In the genomic region with DNA sequence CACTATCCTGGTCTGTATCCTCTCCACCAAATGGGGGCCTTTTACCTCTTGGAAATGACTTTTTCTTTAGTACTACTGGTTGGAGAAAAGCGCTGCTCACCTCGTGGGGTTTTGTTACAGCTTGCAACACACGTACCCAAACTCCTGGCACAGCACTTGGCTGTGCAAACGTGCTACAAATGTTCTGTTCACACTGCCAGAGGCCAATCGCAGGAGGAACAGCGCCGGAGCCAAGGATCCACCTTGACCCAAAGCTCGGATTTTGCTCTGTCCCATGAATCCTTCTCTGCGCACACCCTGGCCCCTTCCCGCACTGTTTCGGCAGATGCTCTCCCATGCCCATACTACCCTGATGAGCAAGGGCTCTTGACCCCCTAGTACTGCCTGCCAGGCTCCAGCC, we compare ENCODE assay signal across 11 mouse cellular contexts. TPM values are rescaled to one million over a fixed set of nuclear protein-coding genes. Genes with fewer than 3 reads are reported as not detected.
DNase-seq lines count a peak whose midpoint lies in the region; ATAC-seq lines count a peak whose summit lies in the region.
"Had no signal": no experiment of that assay in that cellular context is flagged by ENCODE, and none has a peak within 500 bp of the region (broad histone marks: within the 10 kb centered on the region; RNA-seq: fewer than 3 reads in every experiment).

No protein-coding gene starts in this region.

- peak overlapping the region; percentile 38; the same call in 1 of the 2 replicates for H3K9ac ChIP-seq in heart, embryonic 12.5 days
- no peak overlapping the region for H3K9ac ChIP-seq in midbrain, embryonic 11.5 days (ENCODE audit: low read length)
- H3K9ac ChIP-seq in limb, embryonic 11.5 days (ENCODE audit: low read length) = no peak overlapping the region
- no peak overlapping the region for H3K9ac ChIP-seq in stomach, embryonic 15.5 days

- peaks cover 27% of the 10 kb centered on the region for H3K4me1 ChIP-seq in heart, embryonic 12.5 days (replicated peaks)
- no peaks in the 10 kb centered on the region for H3K4me1 ChIP-seq in midbrain, embryonic 11.5 days (ENCODE audit: control insufficient read depth, insufficient read depth, low read length)
- H3K4me1 ChIP-seq in midbrain, embryonic 10.5 days = peaks cover 11% of the 10 kb centered on the region
- 0 out of 2 replicates have a peak, but pooled peaks cover 6% of the 10 kb centered on the region for H3K4me1 ChIP-seq in limb, embryonic 11.5 days (ENCODE audit: control insufficient read depth, insufficient read depth, low read length)
- 0 out of 2 replicates have a peak, but pooled peaks cover 4% of the 10 kb centered on the region for H3K4me1 ChIP-seq in stomach, embryonic 15.5 days

- 40% methylated on average over 11 of the region's 11 CpGs for whole genome bisulfite sequencing in heart, embryonic 12.5 days
- 49% methylated on average over 11 of the region's 11 CpGs for WGBS in midbrain, embryonic 11.5 days
- WGBS in midbrain, embryonic 10.5 days = 50% methylated on average over 11 of the region's 11 CpGs
- 45% methylated on average over 11 of the region's 11 CpGs for WGBS in limb, embryonic 11.5 days
- WGBS in stomach, embryonic 15.5 days = 39% methylated on average over 11 of the region's 11 CpGs

- peaks cover 17% of the 10 kb centered on the region for H3K36me3 ChIP-seq in heart, embryonic 12.5 days
- no peaks in the 10 kb centered on the region for H3K36me3 ChIP-seq in midbrain, embryonic 11.5 days (ENCODE audit: control insufficient read depth, insufficient read depth, low read length)
- peaks cover 28% of the 10 kb centered on the region for H3K36me3 ChIP-seq in midbrain, embryonic 10.5 days
- peaks cover 2% of the 10 kb centered on the region; the same call in 1 of the 2 replicates for H3K36me3 ChIP-seq in limb, embryonic 11.5 days (ENCODE audit: control insufficient read depth, insufficient read depth, low read length)
- H3K36me3 ChIP-seq in stomach, embryonic 15.5 days = no peaks in the 10 kb centered on the region; the same call in 1 of the 2 replicates

- peaks cover 27% of the 10 kb centered on the region for H3K27me3 ChIP-seq in heart, embryonic 12.5 days (replicated peaks)
- peaks cover 3% of the 10 kb centered on the region for H3K27me3 ChIP-seq in midbrain, embryonic 11.5 days (ENCODE audit: control insufficient read depth, insufficient read depth, low read length)
- peaks cover 28% of the 10 kb centered on the region for H3K27me3 ChIP-seq in midbrain, embryonic 10.5 days (ENCODE audit: low read depth, poor library complexity, severe bottlenecking)
- peaks cover 12% of the 10 kb centered on the region for H3K27me3 ChIP-seq in limb, embryonic 11.5 days (ENCODE audit: control insufficient read depth, insufficient read depth, low read length)
- H3K27me3 ChIP-seq in stomach, embryonic 15.5 days (replicated peaks) = no peaks in the 10 kb centered on the region
- H3K27me3 ChIP-seq: CH12.LX had no signal

- H3K27ac ChIP-seq in heart, embryonic 12.5 days (ENCODE audit: poor library complexity, severe bottlenecking) = no peak overlapping the region
- H3K27ac ChIP-seq in midbrain, embryonic 11.5 days (ENCODE audit: low read depth, low read length) = no peak overlapping the region
- no peak overlapping the region for H3K27ac ChIP-seq in midbrain, embryonic 10.5 days (replicated peaks)
- no peak overlapping the region for H3K27ac ChIP-seq in limb, embryonic 11.5 days (replicated peaks; ENCODE audit: low read depth, low read length)
- no peak overlapping the region for H3K27ac ChIP-seq in stomach, embryonic 15.5 days

- no peak for DNase-seq in heart, adult 9 months (ENCODE audit: low spot score in 2 of 2)
- DNase-seq in midbrain, embryonic 11.5 days (ENCODE audit: low spot score, missing footprints) = peak; percentile 80
- no peak for DNase-seq in midbrain, embryonic 10.5 days (ENCODE audit: low spot score)
- DNase-seq in limb, embryonic 11.5 days (ENCODE audit: low spot score) = no peak
- DNase-seq in urinary bladder, postnatal 14 days (ENCODE audit: low spot score) = no peak
- DNase-seq: layer of hippocampus, postnatal 36 days had no signal

- ATAC-seq in heart, embryonic 12.5 days (ENCODE audit: insufficient number of reproducible peaks, low FRiP score) = no peak
- no peak for ATAC-seq in midbrain, embryonic 11.5 days (ENCODE audit: low FRiP score)
- no peak for ATAC-seq in limb, embryonic 11.5 days (ENCODE audit: insufficient number of reproducible peaks, low FRiP score, low TSS enrichment, low read depth)
- 0 out of 2 replicates have a peak, but pooled peaks have one; percentile 2 for ATAC-seq in stomach, embryonic 15.5 days (ENCODE audit: insufficient read depth, low FRiP score, low read depth)
- no peak for ATAC-seq in megakaryocyte-erythroid progenitor cell, adult 5-6 weeks (replicated peaks; ENCODE audit: low FRiP score, low TSS enrichment, poor library complexity, severe bottlenecking)

- H3K4me3 ChIP-seq in heart, embryonic 12.5 days = peak overlapping the region; percentile 9; the same call in 1 of the 2 replicates
- H3K4me3 ChIP-seq in midbrain, embryonic 11.5 days (ENCODE audit: low read depth, low read length) = no peak overlapping the region
- H3K4me3 ChIP-seq in midbrain, embryonic 10.5 days = no peak overlapping the region
- no peak overlapping the region for H3K4me3 ChIP-seq in limb, embryonic 11.5 days (ENCODE audit: low read depth, low read length)
- H3K4me3 ChIP-seq in stomach, embryonic 15.5 days (replicated peaks) = peak overlapping the region; percentile 33

- H3K4me2 ChIP-seq in heart, embryonic 12.5 days = peak overlapping the region; percentile 39
- no peak overlapping the region for H3K4me2 ChIP-seq in midbrain, embryonic 11.5 days
- H3K4me2 ChIP-seq in limb, embryonic 11.5 days (ENCODE audit: low read depth, severe bottlenecking) = peak overlapping the region; percentile 31; the same call in 1 of the 2 replicates
- peak overlapping the region; percentile 57 for H3K4me2 ChIP-seq in stomach, embryonic 15.5 days

- no peaks in the 10 kb centered on the region for H3K9me3 ChIP-seq in heart, embryonic 12.5 days (replicated peaks)
- no peaks in the 10 kb centered on the region for H3K9me3 ChIP-seq in midbrain, embryonic 11.5 days (ENCODE audit: control insufficient read depth, low read length)
- no peaks in the 10 kb centered on the region for H3K9me3 ChIP-seq in midbrain, embryonic 10.5 days (replicated peaks)
- H3K9me3 ChIP-seq in limb, embryonic 11.5 days (ENCODE audit: control insufficient read depth, low read length) = no peaks in the 10 kb centered on the region
- no peaks in the 10 kb centered on the region for H3K9me3 ChIP-seq in stomach, embryonic 15.5 days

RNA-seq across cellular contexts. Expression of gene Gnmt, which starts 0.5 kb away (rescaled TPM):
- 0.38 and 0.90 TPM in 2 replicates for polyA plus RNA-seq in heart, embryonic 12.5 days (2016; fragmentation: Nextera tagmentation; extraction: Ambion mirVana)
- 0.37 and 0.82 TPM in 2 replicates for polyA plus RNA-seq in midbrain, embryonic 11.5 days (2014; fragmentation: Nextera tagmentation; extraction: Ambion mirVana)
- 0.35 and 0.62 TPM in 2 replicates for polyA plus RNA-seq in midbrain, embryonic 10.5 days (2016; fragmentation: Nextera tagmentation; extraction: Ambion mirVana)
- polyA plus RNA-seq in limb, embryonic 11.5 days (2014; fragmentation: Nextera tagmentation; extraction: Ambion mirVana) = 0.35 TPM in 1 of 2 replicates, not detected in the other
- 12.5 and 15.0 TPM in 2 replicates for polyA plus RNA-seq in stomach, embryonic 15.5 days (2015; fragmentation: Nextera tagmentation; extraction: Ambion mirVana)
- total RNA-seq in megakaryocyte-erythroid progenitor cell, adult 5-6 weeks (2014; fragmentation: Nextera tagmentation) = 6.5 TPM in 1 of 2 replicates, not detected in the other
- not detected in 2 replicates for total RNA-seq in megakaryocyte-erythroid progenitor cell, adult 5-6 weeks (2017)
- total RNA-seq: layer of hippocampus, postnatal 36 days had no signal

RNA-seq across cellular contexts. Expression of gene Pex6, which starts 17.2 kb away (rescaled TPM):
- 16.9 and 17.0 TPM in 2 replicates for polyA plus RNA-seq in heart, embryonic 12.5 days (2016; fragmentation: Nextera tagmentation; extraction: Ambion mirVana)
- 12.8 and 16.5 TPM in 2 replicates for polyA plus RNA-seq in midbrain, embryonic 11.5 days (2014; fragmentation: Nextera tagmentation; extraction: Ambion mirVana)
- polyA plus RNA-seq in midbrain, embryonic 10.5 days (2016; fragmentation: Nextera tagmentation; extraction: Ambion mirVana) = 20.5 and 20.8 TPM in 2 replicates
- polyA plus RNA-seq in limb, embryonic 11.5 days (2014; fragmentation: Nextera tagmentation; extraction: Ambion mirVana) = 18.1 and 18.5 TPM in 2 replicates
- polyA plus RNA-seq in stomach, embryonic 15.5 days (2015; fragmentation: Nextera tagmentation; extraction: Ambion mirVana) = 24.9 and 27.1 TPM in 2 replicates
- 19.0 and 22.6 TPM in 2 replicates for total RNA-seq in megakaryocyte-erythroid progenitor cell, adult 5-6 weeks (2014; fragmentation: Nextera tagmentation)
- 7.5 and 11.7 TPM in 2 replicates for total RNA-seq in megakaryocyte-erythroid progenitor cell, adult 5-6 weeks (2017)

RNA-seq across cellular contexts. Expression of gene Cnpy3, which starts 23.5 kb away (rescaled TPM):
- 52.2 and 53.0 TPM in 2 replicates for polyA plus RNA-seq in heart, embryonic 12.5 days (2016; fragmentation: Nextera tagmentation; extraction: Ambion mirVana)
- 49.8 and 56.3 TPM in 2 replicates for polyA plus RNA-seq in midbrain, embryonic 11.5 days (2014; fragmentation: Nextera tagmentation; extraction: Ambion mirVana)
- polyA plus RNA-seq in midbrain, embryonic 10.5 days (2016; fragmentation: Nextera tagmentation; extraction: Ambion mirVana) = 69.5 and 75.0 TPM in 2 replicates
- 49.1 and 52.4 TPM in 2 replicates for polyA plus RNA-seq in limb, embryonic 11.5 days (2014; fragmentation: Nextera tagmentation; extraction: Ambion mirVana)
- polyA plus RNA-seq in stomach, embryonic 15.5 days (2015; fragmentation: Nextera tagmentation; extraction: Ambion mirVana) = 79.0 and 79.3 TPM in 2 replicates
- 23.4 and 39.6 TPM in 2 replicates for total RNA-seq in megakaryocyte-erythroid progenitor cell, adult 5-6 weeks (2014; fragmentation: Nextera tagmentation)
- total RNA-seq in megakaryocyte-erythroid progenitor cell, adult 5-6 weeks (2017) = 28.6 and 45.3 TPM in 2 replicates

RNA-seq across cellular contexts. Expression of gene Ppp2r5d, which starts 23.6 kb away (rescaled TPM):
- polyA plus RNA-seq in heart, embryonic 12.5 days (2016; fragmentation: Nextera tagmentation; extraction: Ambion mirVana) = 62.8 TPM in 2 replicates
- 106 and 110 TPM in 2 replicates for polyA plus RNA-seq in midbrain, embryonic 11.5 days (2014; fragmentation: Nextera tagmentation; extraction: Ambion mirVana)
- 140 and 146 TPM in 2 replicates for polyA plus RNA-seq in midbrain, embryonic 10.5 days (2016; fragmentation: Nextera tagmentation; extraction: Ambion mirVana)
- 122 and 135 TPM in 2 replicates for polyA plus RNA-seq in limb, embryonic 11.5 days (2014; fragmentation: Nextera tagmentation; extraction: Ambion mirVana)
- 72.8 and 86.7 TPM in 2 replicates for polyA plus RNA-seq in stomach, embryonic 15.5 days (2015; fragmentation: Nextera tagmentation; extraction: Ambion mirVana)
- 41.3 and 52.0 TPM in 2 replicates for total RNA-seq in megakaryocyte-erythroid progenitor cell, adult 5-6 weeks (2014; fragmentation: Nextera tagmentation)
- total RNA-seq in megakaryocyte-erythroid progenitor cell, adult 5-6 weeks (2017) = 35.9 and 57.2 TPM in 2 replicates

RNA-seq across cellular contexts. Expression of gene Ptcra, which starts 35.0 kb away (rescaled TPM):
- 0.13 and 0.33 TPM in 2 replicates for polyA plus RNA-seq in heart, embryonic 12.5 days (2016; fragmentation: Nextera tagmentation; extraction: Ambion mirVana)
- 0.48 and 0.70 TPM in 2 replicates for polyA plus RNA-seq in midbrain, embryonic 11.5 days (2014; fragmentation: Nextera tagmentation; extraction: Ambion mirVana)
- 0.53 and 0.55 TPM in 2 replicates for polyA plus RNA-seq in midbrain, embryonic 10.5 days (2016; fragmentation: Nextera tagmentation; extraction: Ambion mirVana)
- 0.48 and 0.91 TPM in 2 replicates for polyA plus RNA-seq in limb, embryonic 11.5 days (2014; fragmentation: Nextera tagmentation; extraction: Ambion mirVana)
- polyA plus RNA-seq in stomach, embryonic 15.5 days (2015; fragmentation: Nextera tagmentation; extraction: Ambion mirVana) = 0.37 and 0.57 TPM in 2 replicates
- not detected in 2 replicates for total RNA-seq in megakaryocyte-erythroid progenitor cell, adult 5-6 weeks (2014; fragmentation: Nextera tagmentation)
- total RNA-seq in megakaryocyte-erythroid progenitor cell, adult 5-6 weeks (2017) = not detected in 2 replicates
- polyA plus RNA-seq: gonadal fat pad, adult 2 months had no signal

Comparison
In these comparisons a context has a peak if more than half of its experiments do, and no peak if none do; other contexts are left out.
1. H3K4me3 ChIP-seq: peak in heart, embryonic 12.5 days (single experiment) and stomach, embryonic 15.5 days (single experiment); none in midbrain, embryonic 11.5 days (single experiment), midbrain, embryonic 10.5 days (single experiment) and limb, embryonic 11.5 days (single experiment).